Mouse (Mus musculus) megakaryocyte, embryonic 14.5 days (primary cell): ENCODE measurements around the gene Col6a6.

Experiments used
- FLI1 ChIP-seq: IDR thresholded peaks from 2 replicates; pipeline ENCODE4 v1.6.1; 2012; ENCODE audit warnings: low read length, inconsistent platforms, mixed read lengths
- GATA1 ChIP-seq: IDR thresholded peaks from 3 replicates; pipeline ENCODE4 v1.6.1; 2012; ENCODE audit warnings: mixed read lengths, low read length, inconsistent platforms, borderline replicate concordance

DNA sequence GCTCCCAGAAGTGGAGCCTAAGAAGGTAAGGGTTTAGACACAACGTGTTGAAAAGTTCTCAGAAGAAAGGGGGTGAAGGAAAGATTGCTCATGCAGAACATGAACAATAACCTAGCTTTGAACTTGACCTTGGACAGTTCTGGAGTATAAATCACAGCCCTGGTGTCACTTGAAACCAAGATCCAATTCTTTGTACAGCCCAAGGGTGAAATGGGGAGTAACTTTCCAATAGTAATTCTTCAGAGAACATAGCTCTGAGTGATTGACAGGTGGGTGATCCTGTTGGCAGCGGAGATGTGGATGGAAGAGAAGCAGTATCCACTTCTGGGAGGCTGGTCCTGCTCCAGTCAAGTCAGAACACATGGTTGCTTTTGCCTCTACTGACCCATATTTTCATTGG, 62.1 kb downstream of the Col6a6 start:
- TF ChIP-seq GATA1 (no peak), FLI1 (no peak)
